Mouse (Mus musculus) embryo, embryonic 11.5 days (tissue): ENCODE data around the gene Hus1.

ENCODE experiments used
- DNase-seq: peaks from one replicate; pipeline ENCODE4 v3.0.0-alpha.2; 2012; ENCODE audit warnings: low read depth, low spot score

Hus1 gene

DNA sequence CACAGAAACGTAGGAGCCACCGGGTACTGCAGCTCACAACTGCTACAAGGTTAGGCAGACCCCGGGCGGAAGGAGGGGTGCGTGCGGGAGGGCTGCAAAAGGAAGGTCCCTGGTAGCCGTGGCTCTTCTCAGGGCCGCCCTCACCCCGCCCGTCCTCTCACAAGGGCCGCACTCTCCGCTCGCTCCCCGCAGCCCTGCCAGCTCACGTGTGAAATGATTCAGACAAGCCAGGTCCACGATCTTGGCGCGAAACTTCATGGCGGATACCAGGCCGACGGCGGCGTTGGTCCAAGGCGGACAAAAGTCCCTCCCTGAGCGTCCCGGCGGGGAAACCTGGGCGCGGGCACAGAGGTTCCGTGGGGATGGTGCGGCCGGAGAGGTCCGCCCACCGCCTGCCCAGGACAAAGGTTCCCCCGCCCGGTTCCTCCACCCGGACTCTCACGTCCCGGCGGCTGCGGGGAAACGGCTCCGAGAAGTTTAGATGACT lies at the start of gene Hus1:
Gene Hus1, minus strand, starts transcription at position 339 of the 487 bp plus-strand sequence.
- peak; percentile 77 for DNase-seq

DNA sequence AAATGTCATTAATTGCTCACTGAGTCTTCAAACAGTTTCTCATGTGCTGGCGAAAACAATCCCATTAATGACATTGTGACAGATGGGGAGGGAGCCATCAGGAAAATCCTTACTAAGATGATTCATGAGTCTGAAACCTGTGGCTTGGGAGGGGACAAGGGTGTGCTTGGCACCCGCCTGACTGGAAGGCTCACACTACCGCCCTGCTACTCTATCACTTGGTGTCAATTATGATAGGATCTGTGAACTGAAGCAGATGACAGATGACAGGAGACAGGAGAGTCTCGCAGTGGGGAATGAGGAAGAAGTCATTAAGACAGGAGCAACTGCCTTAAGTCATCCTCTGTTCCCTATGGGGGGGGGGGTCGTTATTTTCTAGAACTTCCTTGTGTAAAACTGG lies 49.5 kb upstream of the Hus1 start:
- no peak for DNase-seq

DNA sequence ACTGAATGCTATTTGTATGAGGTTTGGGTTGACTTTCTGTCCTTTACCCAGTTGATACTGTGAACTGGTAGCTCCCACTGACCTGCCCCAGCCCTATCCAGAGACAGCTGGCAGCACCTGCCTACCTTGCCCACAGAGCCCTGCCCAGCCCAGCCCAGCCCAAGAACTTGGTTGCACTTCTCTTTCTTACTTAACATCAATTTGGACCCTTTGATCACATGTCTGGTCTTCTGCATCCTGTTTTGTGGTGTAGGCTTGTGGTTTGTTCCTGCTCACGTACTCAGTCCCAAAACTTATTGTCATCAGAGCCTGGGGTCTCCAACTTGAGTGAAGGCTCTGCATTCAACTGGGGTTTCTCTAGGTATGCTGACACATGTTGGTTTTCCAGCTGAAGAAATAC lies 49.0 kb upstream of the Hus1 start:
- DNase-seq: no peak

DNA sequence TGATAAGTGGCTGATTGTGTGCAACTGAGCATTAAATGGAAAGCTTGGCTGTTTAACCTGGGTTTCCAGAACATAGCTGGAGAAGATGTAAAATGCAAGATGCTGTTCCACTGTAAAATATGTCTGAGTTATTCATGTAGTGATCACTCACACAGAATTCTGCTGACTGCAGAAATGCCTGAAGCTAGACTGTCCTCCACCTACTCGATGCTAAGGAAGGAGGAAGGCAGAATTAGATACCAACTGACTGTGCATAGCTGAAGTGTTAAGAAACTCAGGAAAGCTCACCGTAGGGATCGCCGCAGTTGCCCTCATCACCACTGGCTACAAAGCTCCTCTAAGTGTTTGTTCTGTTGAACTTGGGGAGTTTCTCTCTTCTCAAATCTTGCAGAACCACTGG lies 46.7 kb upstream of the Hus1 start:
- DNase-seq: no peak

DNA sequence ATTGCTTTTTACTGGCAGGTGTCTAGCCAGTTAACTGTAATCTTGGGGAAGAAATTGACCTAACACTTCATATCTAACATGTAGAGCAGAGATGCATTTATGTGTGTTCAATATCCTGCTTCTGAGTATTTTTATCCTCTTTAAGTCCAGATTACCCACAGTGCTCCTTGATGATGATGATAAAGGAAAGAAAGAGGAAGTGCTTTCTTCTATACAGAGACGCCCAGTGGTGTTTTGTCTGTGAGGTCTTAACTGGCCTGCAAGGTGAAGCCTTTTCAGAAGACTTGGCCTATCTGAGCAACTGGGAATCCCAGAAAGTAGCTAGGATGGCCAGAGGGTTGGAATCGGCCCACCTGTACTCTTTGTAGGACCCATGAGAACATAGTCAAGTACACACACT lies 45.9 kb upstream of the Hus1 start:
- no peak for DNase-seq

DNA sequence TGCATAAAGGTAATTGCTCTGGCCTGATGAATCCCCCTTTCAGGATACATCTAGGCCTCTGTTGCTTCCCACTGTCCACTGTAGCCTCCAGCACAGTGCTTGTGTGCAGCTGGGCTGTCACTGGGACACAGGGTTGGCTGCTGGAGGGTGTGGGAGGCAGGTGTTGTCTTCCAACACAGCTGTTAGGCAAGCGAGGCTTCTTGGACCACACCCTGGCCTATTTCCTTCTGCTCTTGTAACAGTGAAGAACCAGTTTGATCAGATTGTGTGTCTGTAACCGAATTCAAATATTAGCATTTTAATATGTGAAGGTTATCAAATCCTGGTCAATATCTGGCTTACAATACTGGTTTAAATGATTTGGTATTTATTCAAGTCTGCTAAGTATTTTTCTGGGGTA lies 40.9 kb upstream of the Hus1 start:
- DNase-seq: no peak

DNA sequence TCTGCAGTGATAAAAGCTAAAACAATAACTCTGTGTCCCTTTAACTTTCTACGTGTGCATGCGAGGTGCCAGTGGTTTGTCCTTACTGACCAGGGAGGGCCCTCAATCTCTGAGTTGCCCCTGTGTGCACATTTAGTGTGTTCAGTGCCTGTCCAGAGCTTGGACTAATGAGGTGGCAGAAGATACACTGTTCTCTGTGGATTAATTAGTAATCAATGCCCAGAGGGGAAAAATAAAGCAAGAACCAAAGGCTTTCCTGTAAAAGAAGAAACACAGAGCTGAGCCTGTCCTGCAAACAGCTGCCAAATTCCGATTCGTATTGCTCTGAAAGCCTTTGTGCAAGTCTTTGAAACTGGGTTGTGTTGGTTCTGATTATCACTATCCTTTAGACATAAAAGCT lies 39.2 kb upstream of the Hus1 start:
- no peak for DNase-seq

DNA sequence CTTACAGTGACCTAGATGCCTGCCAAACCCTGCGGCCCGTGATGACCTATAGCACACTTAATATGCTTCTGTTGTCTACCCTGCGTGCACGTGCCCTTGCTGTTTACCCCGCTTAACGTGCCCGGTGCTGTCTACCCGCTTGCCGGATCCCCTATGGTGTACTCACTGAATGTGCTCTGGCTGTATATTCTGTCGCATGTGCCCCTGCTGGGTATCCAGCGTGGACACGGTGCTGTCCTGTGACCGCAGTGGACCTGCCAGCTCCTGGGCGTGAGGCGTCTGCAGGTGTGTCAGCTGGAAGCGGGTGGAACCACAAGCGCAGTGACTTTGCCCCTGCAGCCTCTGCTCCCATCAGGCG lies 37.7 kb upstream of the Hus1 start, which contains the start of gene Sun3:
Gene Sun3, minus strand, starts transcription at position 289 of the 358 bp plus-strand sequence.
- no peak for DNase-seq

DNA sequence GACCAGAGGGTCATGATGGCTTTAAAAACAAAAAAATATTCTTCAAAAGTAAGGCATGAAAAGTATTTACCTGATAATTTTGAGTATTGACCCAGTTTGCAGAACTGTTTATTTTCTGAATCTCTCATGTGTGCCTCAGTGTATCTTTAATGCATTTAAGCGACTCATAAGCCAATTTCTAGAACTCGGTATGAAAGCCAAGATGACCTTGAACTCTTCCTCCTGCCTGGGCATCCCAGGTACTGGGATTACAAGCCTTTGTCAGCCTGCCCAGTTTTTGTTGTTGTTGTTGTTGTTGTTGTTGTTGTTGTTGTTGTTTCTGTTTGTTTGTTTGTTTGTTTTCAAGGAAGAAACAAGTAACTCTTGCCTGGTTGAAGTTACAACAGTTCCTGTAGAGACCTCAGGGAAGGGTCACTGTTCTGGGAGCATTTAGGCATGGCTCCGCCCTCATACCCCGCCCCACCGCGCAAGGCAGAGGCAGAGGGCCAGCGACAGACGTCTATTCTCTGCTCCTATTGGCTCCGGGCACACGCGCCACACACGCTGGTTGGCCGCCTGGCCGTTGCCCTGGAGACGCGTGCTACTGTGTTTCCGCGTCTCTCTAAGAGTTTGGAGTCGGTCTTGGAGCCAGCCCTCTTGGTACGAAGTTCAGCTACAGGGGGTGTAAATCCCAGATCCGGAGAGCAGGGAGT lies 37.2 kb upstream of the Hus1 start, which contains the start of gene Gm11992:
Gene Gm11992, plus strand, starts transcription at position 584 of the 692 bp plus-strand sequence.
- peak; percentile 82 for DNase-seq

DNA sequence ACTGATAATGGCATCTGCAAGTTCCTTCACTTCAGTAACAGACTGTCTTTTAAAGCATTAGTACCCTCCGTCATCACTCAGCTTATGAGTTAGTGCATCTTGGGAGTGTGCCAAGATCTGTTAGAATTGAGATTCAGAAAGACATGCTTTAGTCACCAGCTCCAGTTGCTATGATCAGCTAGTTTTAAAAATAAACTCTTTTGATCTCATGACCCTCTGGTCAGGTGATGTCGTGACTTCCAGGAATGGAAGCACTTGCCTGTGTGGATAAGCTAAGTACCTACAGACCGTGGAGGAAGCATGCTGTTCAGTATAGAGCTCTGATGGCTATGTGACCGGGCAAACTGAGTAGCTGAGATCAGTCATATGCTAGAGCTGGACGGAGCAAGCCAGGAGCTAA lies 36.1 kb upstream of the Hus1 start:
- no peak for DNase-seq

DNA sequence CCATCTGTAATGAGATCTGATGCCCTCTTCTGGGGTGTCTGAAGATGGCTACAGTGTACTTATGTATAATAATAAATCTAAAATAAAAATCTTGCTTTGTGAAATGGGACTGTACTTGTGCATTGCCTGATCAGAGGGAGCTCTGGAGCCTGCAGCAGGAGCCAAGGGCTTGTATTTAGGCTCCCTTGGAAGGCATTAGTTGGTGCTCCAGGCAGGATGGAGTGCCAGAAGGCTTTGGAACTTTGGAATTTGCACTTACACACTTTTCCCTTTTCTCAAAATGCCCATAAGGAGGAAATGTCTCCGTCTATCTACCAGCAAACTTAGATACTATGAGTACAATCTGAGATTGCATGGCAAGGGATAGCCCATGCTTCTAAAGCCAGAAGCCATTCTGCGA lies 35.6 kb upstream of the Hus1 start:
- no peak for DNase-seq

DNA sequence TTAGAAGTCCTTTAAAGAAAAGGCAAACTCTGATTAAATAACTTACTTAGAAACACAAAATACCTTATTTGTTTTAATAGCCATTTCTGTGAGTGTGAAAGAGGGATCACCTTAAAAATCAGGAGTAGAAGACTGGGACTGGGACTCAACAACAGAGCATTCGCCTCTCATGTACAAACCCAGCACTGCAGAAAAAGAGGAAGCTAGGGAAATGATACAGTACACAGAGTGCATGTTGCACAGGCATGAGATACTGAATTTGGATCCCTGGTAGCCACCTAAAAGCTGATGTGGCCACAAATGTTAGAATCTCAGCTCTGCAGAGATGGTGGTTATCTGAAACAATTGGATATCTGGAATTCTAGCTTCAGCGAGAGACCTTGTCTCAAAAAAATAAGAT lies 20.5 kb upstream of the Hus1 start:
- no peak for DNase-seq

DNA sequence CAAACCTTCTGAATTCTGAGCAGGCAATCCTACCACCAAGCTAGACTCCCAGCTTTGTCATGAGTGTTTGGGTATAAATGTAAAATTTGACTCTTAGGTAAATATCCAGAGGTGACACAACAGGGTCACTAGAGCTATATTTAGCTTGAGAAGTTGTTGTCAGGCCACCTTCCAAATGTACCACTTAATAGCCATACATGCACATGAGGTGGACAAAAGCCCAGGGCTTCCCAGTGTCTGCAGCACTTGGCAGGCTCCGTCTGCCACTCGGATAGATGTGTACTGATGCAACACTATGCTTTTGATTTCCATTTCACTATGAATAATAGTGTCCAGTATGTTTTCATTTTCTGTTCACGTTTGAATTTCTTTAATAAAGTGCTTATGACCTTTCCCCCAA lies 14.2 kb upstream of the Hus1 start:
- DNase-seq: no peak

DNA sequence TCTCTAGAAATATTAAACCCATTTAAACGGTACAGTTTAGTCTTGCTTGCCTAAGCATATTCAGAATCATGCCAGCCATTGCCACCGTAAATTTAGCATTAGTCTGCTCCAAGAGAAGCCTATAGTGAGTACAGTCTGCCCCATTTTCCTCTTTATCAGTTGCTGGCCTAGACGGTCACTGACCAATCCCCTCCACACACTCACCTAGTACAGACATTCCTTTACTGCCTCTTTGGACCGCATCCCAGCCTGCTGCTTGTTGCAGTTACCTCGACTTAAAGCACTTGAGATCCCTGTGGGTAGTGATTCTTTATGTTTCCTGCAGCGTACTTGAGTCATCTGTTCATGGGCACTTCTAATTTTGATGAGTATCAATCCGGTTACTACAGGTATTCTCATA lies 13.8 kb upstream of the Hus1 start:
- no peak for DNase-seq

DNA sequence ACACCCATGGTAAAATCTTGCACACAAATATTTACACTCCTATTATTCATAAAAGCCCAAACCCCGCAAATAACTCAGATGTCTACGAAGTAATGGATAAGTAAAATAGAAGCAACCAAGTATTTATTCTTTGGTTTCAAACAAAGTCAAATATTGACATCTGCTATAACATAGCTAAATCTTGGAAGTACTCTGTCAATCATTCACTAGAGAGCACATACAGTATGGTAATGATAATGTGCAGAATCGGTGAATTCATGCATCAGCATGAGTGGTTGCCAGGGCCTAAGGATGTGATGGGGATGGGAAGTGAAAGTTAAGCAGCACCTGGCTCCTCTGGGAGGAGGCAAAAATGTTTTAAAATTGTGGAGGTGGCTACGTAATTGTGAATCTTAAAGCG lies 9.2 kb upstream of the Hus1 start:
- DNase-seq: no peak

DNA sequence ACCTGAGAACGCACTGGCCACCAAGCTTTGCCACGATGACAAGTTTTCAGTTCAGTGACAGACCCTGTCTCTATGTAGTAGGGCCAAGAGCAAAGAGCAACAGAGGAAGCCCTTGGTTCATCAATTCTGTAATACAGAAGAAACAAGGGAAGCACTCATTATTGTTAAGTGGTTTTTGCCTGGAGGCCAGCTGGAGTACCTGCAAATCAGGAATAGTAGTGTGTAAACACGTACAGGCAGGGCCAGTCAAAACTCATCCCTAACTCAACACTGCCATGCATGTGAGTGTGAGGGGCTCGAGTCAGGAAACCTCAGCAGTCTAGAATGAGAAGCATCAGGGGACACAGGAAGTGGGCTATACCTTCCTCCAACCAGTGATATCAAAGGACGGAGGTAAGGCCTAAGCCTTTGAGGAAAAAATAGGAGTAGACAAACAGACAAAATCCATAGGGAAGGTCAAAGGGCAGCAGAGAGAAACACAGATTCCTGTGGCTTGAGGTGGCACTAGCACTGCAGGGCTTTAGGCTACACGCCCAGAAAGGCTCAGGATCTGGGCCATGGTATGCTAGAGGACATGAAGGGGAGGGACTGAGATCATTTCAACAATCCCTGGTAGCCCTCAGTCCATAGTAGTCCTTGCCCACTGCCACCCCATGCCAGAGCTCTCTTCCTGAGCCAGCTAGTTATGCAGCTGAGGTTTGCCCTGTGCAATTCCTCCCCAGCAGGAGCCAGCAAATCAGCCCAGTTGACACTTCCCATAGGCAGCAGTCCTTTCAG lies 7.7 kb upstream of the Hus1 start:
- DNase-seq: no peak

DNA sequence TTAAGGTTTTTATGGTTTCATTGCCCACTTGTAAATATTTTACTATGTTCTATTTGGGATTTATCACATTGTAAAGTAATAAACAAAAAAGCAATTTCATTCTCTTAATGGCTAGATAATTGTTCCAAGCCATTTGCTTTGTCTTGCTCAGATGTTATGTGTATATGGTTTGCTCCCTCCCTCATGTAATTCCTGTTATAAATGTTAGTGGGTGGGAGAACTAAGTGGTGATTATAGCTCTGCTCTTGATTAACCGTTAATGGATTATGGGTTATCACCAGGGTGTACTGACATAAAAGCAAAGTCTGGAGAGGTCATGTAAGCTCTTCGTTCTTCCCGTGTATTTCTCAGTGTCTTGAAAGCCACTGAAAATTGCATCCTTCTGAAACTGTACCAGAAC lies 3.7 kb upstream of the Hus1 start:
- DNase-seq: no peak

DNA sequence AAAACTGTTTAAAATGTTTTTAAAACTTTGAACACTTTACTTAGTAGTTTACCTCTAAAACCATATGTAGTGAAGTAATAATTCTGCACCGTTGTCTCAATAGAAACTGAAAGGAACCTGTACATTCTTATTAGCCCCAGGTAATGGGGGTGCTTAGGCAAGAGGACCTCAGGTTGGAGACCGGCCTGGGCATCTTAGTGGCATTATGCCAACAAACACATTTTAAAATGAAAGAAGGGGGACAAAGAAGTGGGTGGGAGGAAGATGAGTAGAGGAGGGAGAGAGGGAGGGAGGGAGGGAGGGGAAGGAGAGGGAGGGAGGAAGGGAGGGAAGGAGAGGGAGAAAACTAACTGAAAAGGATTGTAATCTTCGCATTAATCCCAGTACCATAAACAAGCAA lies 357 bp upstream of the Hus1 start:
- DNase-seq: peak; percentile 19

DNA sequence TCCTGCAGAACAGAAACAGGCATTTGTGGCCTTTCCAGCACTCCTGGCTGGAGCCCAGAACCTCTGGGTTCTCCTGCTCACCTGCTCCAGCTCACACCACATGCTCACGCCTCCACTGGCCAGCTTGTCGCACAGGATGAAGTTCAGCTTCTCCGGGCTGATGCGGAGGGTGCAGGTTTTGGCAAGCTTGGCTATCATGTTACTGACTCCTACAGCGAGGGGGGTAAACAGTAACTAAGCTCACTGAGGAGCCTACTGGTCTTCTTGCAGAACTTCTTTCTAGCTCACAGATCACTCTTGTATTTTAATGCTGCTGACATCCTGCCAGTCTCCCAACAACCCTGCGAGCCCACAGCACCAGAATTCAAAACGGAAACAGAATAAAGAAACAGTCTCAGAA lies 575 bp downstream of the Hus1 start:
- DNase-seq: no peak

DNA sequence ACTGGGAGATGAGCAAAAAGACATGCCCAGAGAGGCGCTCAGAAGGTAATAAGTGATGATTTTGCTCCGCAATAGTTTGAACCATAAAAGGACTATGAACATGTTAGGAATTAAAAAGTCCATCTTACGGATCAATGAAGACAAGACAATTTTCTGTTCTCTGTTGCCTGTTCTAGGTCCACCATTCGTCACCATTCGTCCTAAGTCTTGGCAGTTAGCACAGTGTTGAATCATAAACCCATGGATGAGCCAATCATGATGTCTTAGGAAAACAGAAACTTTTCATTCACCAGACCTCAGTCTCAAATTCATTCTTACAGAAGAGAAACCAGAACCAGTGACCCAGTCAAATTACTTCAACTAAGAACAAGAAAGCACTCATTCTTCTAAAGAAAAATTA lies 2.2 kb downstream of the Hus1 start:
- DNase-seq: no peak

DNA sequence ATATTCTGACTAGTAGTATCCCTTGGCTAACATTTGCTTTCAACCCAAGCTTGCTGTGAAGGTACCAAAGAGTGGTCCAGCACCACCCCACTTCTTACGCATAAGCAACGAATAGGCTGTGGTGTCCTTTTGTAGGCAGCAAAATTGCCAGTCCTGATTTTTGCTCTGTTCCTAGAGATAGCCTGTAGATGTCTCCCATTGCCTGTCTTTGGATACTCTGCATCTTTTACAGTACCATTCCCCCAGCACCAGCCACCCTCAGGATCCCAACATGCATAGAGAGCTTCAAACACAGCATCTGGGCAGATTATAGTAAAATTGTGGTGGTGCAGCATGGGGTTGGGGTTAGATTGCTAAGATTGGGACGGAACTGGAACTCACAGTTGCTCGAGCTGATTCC lies 22.9 kb downstream of the Hus1 start:
- no peak for DNase-seq

DNA sequence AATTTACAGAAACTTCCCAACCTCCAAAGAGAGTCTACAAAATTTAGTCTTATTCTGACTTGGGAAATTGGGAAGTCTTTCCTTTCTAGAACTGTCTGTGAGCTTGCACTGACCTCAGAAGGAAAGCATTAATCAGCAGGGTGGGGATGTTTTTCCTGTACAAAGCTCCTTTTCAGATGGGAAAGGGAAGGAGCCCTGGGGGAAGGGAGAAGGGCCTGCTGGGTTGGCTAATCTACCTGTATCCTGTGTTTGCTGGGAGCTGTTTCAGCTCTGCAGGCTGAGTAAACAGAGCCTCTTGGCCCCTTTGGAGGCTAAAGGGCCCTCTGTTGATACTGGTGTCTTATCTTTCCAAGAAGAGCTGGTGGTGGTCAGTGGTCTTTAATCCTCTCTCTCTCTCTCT lies 24.9 kb downstream of the Hus1 start:
- no peak for DNase-seq

DNA sequence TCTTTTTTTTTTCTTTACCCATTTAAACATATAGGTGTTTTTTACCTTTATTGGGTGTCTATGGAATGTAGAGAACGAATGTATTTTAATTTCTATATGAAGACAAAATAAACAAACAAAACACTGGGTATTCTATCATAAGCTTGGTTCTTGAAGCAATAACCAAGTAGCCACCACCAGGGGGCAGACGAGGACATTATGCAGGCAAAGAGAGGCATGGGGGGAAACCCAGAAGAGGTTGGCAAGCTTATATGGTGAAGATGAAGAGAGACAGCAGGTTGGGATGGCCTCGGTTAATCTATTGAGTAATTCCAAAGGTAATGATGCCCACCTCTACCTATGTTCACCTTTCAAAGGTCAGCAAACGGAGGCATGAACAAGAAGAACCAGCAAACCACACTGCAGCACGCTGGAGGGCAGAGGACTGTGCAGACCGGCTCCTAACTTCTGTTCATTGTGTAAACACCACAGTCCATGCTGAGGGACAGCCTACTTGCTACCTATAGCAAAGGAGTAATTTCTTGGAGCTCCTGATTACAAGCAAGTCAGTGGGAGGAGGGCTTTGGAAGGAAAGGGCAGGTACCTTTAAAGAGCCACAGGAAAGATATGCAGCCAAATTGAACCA lies 27.6 kb downstream of the Hus1 start:
- peak; percentile 75 for DNase-seq
